Mouse (Mus musculus): ENCODE results near the gene Pdk2.

DNA sequence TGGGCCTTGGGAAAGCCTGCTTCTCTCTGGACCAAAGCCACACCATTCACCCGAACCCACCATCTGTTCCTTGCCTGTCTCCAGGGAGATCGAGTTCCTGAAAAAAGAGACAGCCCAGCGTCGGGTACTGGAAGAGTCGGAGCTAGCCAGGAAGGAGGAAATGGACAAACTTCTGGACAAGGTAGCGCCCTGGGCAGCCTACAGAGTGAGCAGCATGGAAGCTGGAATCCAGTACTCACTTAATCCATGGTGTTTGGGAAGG is 36.3 kb downstream of the Pdk2 start:
- TF ChIP-seq CTCF (IDR thresholded peaks at IDR 0.05; ENCODE audit: control insufficient read depth, insufficient read depth, insufficient replicate concordance, low read depth, low read length) (no peak), POLR2A (IDR thresholded peaks at IDR 0.05; ENCODE audit: control insufficient read depth, low read depth, low read length) (no peak)

Data from testis, adult 2 months (tissue).